Mouse (Mus musculus): Measurements from ENCODE around the gene Slc22a2.

GRCm38 (mm10) chr17:12615429-12615828 is 31.5 kb downstream of the Slc22a2 start:
- TF ChIP-seq CTCF (IDR thresholded peaks at IDR 0.05; ENCODE audit: insufficient read depth, low read length) (no peak), POLR2A (IDR thresholded peaks at IDR 0.05; ENCODE audit: borderline replicate concordance, extremely low read depth, low read depth, low read length) (no peak)
